Mouse (Mus musculus): ENCODE results near the gene Daxx. TPM values are rescaled to one million over a fixed set of nuclear protein-coding genes. Genes with fewer than 3 reads are reported as not detected.

The Daxx gene
- polyA plus RNA-seq (2017; shearing (Covaris generic)) = 105 TPM

DNA sequence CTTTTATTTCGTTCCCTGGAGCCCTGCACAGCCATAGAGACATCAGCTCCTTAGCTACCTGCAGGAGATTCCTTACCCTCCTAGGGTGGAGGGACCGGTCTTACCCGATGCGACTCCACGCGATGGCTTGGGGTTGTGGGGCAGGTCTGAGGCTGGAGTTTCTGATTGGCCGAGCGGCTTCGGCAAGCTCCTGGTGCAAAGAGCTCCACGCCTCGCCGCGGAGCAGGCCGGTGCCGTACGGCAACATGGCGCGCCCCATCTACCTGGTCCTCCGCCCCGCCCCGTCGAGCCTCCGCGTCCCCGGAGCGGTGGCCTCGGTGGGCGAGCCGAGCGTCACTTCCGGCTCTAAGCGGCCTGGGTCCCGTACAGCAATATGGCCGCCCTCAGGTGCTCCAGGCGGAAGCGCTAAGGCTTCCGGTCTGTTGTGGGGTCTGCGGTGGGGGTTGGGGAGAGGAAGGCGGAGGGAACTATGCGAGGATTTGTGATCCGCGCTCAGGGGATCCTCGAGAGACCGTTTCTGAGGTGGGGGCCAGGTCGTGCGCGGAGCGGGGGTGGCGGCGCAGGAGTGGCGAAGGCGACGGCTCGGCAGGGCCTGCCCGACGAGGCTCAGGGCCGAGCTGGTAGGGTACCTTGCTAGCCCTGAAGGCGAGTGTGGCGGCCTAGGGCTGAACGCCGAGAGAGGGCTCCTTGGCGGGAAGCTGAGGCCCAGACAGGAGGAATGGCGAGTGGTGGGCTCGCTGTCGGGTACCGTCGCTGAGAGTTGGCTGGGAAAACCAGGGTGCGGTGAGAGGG, at the start of gene Daxx:
Gene Daxx (plus strand): TSS at position 338 of the 792 bp plus-strand sequence.

DNA sequence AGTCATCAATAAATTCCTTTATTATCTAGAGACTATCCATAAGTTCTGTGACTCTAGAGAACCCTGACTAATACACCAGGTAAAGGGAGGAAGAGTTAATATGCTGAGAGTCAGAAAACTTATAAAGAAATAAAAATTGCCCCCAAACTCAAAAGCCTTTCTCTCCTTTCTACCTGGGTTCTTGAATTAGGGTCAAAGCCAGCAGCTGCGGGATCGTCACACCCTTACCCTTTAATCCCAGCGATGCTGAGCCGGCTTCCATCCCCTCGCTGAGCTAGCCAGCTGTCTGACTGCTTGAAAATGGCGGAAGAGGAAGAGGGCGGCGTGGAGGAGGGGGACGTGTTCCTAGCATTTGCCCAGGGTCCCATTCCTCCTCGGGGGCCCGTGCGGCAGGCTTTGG, 35.7 kb upstream of the Daxx start, which contains the start of gene Gm7029:
Gene Gm7029 (plus strand): TSS at position 301 of the 400 bp plus-strand sequence.

DNA sequence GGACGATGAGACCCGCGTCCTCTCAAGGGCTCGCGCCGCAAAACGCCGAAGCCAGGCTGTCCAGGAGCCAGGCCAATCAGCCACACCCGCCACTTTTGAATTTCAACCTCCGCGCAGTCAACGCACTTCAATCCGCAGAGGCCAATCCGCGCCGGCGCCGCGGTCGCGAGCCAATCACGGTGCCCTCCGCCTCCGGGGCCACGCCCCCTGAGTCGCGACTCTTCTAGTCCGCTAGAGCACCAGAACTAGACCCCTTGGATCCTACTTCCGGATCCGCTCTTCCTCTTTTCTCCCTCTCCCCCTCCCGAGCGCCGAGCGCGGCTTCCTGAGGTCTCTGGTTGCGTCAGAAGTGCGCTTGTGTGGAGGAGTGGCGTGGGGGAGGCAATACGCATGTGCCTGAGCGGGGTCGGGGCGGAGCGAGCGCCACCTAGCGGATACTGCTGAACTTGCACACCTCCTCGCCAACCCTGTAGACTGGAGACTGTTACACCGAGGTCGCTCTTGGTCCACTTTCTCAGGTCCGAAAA, 18.6 kb upstream of the Daxx start, which contains the start of gene Kifc1:
Gene Kifc1 (minus strand): TSS at position 129 of the 527 bp plus-strand sequence.

GRCm38 (mm10) chr17:33904835-33905234, 4.4 kb upstream of the Daxx start, which contains the start of gene Platr17:
Gene Platr17 (plus strand): TSS chr17:33905135.

GRCm38 (mm10) chr17:33915671-33916250, 6.5 kb downstream of the Daxx start, which contains the start of the genes Tapbp and Zbtb22:
Gene Tapbp (plus strand): TSS chr17:33915899.
Gene Zbtb22 (plus strand): TSS chr17:33915904.

DNA sequence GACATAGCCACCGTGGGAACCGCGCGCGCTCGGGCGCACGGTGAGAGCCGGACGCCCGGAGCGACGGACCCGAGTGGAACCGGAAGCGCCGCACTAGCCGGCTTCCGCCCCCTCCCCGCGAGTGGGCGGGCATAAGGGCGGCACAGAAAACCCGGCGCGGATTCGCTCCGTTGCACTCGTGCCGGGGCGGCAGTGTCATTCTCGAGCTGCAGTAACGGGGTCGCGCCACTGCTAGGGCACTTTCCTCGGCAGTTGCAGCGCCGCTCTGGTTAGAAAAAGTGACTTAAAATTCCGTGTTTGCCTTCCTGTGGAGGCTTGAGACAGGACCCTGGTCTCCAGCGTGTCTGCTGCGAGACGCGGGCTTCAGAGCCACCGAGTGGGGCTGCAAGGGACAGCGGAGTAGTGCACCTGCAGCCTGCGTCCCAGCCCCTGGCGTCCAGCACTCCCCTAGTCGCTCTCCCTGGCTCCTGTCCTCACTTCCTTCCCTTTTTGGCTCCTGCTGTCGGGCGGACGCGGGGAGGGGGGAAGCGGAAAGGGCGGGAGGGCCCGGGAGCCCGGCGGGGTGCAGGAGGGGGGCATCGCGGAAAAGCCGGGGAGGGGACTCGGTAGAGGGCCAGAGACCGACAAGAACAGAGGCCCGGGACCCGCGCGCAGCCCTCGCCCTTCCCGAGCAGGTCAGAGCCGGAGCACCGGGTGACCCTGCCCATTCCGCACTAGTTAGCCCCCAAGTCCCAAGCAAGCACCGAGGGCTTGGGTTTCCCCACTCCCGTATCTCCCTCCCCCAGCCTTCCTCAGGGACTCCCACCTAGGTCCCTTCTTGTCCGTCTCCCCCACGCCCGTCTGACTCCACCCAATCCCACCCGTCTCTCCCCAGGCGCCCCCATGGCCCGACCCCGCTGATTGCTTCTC, 20.4 kb downstream of the Daxx start, which contains the start of gene Rgl2:
Gene Rgl2 (plus strand): TSS at position 173 of the 909 bp plus-strand sequence.

DNA sequence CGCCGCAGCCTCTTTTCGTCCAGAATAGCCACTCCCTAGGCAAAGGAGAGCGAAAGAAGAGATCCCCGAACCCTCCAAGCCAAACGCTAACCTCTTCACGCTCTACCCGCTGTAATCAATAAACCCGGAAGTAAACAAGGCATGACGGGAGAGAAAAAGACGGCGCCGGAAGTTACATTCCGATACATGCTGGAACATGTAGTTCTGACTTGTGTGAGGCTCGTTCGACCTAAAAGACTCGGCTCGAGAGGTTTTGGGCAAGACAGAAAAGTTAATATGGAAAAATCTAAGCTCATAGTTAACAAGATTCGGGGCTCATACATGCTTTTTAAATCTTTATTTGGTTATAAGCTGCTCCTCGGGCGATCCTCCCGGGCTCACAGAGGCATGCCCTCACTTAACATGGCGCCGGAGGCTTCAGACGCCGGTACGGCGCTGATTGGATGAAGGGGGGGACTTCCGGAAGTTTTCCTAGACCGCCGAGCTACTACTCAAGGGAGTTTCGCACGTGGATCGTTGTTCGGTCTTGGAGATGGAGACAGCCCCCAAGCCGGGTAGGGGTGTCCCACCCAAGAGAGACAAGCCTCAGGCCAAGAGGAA, 31.1 kb downstream of the Daxx start, which contains the start of the genes Pfdn6 and Wdr46:
Gene Pfdn6 (minus strand): TSS at position 138 of the 600 bp plus-strand sequence.
Gene Wdr46 (plus strand): TSS at position 455 of the 600 bp plus-strand sequence.

GRCm38 (mm10) chr17:33951021-33951946, 42.1 kb downstream of the Daxx start, which contains the start of gene B3galt4:
Gene B3galt4 (minus strand): TSS chr17:33951488.

GRCm38 (mm10) chr17:33955555-33956214, 46.5 kb downstream of the Daxx start, which contains the start of the genes Vps52 and Rps18:
Gene Vps52 (plus strand): TSS chr17:33955812.
Gene Rps18 (minus strand): TSS chr17:33956001.

Other genes with a start within 250 kb of the Daxx start
- gene Hnrnpm, start 222.6 kb upstream of the Daxx start, polyA plus RNA-seq (2017; shearing (Covaris generic)) = 353 TPM
- gene March2, start 190.7 kb upstream of the Daxx start, polyA plus RNA-seq (2017; shearing (Covaris generic)) = 90.7 TPM
- 330 TPM for gene Rab11b, start 148.9 kb upstream of the Daxx start, polyA plus RNA-seq (2017; shearing (Covaris generic))
- gene Angptl4, start 127.6 kb upstream of the Daxx start, polyA plus RNA-seq (2017; shearing (Covaris generic)) = 0.50 TPM
- gene Kank3, start 98.9 kb upstream of the Daxx start, polyA plus RNA-seq (2017; shearing (Covaris generic)) = 2.5 TPM
- 1,419 TPM for gene Rps28, start 84.9 kb upstream of the Daxx start, polyA plus RNA-seq (2017; shearing (Covaris generic))
- 194 TPM for gene Ndufa7, start 84.8 kb upstream of the Daxx start, polyA plus RNA-seq (2017; shearing (Covaris generic))
- gene Cd320, start 66.3 kb upstream of the Daxx start, polyA plus RNA-seq (2017; shearing (Covaris generic)) = 13.0 TPM
- gene Gm7029, start 35.6 kb upstream of the Daxx start, polyA plus RNA-seq (2017; shearing (Covaris generic)) = not detected
- 1.0 TPM for gene Kifc1, start 18.8 kb upstream of the Daxx start, polyA plus RNA-seq (2017; shearing (Covaris generic))
- gene Platr17, start 4.3 kb upstream of the Daxx start, polyA plus RNA-seq (2017; shearing (Covaris generic)) = 3.7 TPM
- 322 TPM for gene Tapbp, start 6.5 kb downstream of the Daxx start, polyA plus RNA-seq (2017; shearing (Covaris generic))
- 17.5 TPM for gene Zbtb22, start 6.5 kb downstream of the Daxx start, polyA plus RNA-seq (2017; shearing (Covaris generic))
- 145 TPM for gene Rgl2, start 20.1 kb downstream of the Daxx start, polyA plus RNA-seq (2017; shearing (Covaris generic))
- gene Pfdn6, start 30.9 kb downstream of the Daxx start, polyA plus RNA-seq (2017; shearing (Covaris generic)) = 100 TPM
- gene Wdr46, start 31.2 kb downstream of the Daxx start, polyA plus RNA-seq (2017; shearing (Covaris generic)) = 60.9 TPM
- gene B3galt4, start 42.1 kb downstream of the Daxx start, polyA plus RNA-seq (2017; shearing (Covaris generic)) = 27.2 TPM
- 53.7 TPM for gene Vps52, start 46.4 kb downstream of the Daxx start, polyA plus RNA-seq (2017; shearing (Covaris generic))
- 3,154 TPM for gene Rps18, start 46.6 kb downstream of the Daxx start, polyA plus RNA-seq (2017; shearing (Covaris generic))
- 11,864 TPM for gene H2-K1, start 90.9 kb downstream of the Daxx start, polyA plus RNA-seq (2017; shearing (Covaris generic))
- gene Ring1, start 115.3 kb downstream of the Daxx start, polyA plus RNA-seq (2017; shearing (Covaris generic)) = 36.4 TPM
- 306 TPM for gene H2-Ke6, start 118.6 kb downstream of the Daxx start, polyA plus RNA-seq (2017; shearing (Covaris generic))
- gene Slc39a7, start 122.3 kb downstream of the Daxx start, polyA plus RNA-seq (2017; shearing (Covaris generic)) = 136 TPM
- gene Rxrb, start 122.4 kb downstream of the Daxx start, polyA plus RNA-seq (2017; shearing (Covaris generic)) = 128 TPM
- 4.4 TPM for gene Col11a2, start 130.0 kb downstream of the Daxx start, polyA plus RNA-seq (2017; shearing (Covaris generic))
- 5.4 TPM for gene H2-Oa, start 182.9 kb downstream of the Daxx start, polyA plus RNA-seq (2017; shearing (Covaris generic))
- 32.5 TPM for gene H2-DMa, start 210.1 kb downstream of the Daxx start, polyA plus RNA-seq (2017; shearing (Covaris generic))
- gene Brd2, start 213.2 kb downstream of the Daxx start, polyA plus RNA-seq (2017; shearing (Covaris generic)) = 299 TPM
- gene H2-DMb2, start 233.9 kb downstream of the Daxx start, polyA plus RNA-seq (2017; shearing (Covaris generic)) = 0.63 TPM
- gene H2-DMb1, start 243.7 kb downstream of the Daxx start, polyA plus RNA-seq (2017; shearing (Covaris generic)) = 0.27 TPM